Mouse (Mus musculus) forebrain, embryonic 15.5 days (tissue): ENCODE results near the gene Donson. TPM values are rescaled to one million over a fixed set of nuclear protein-coding genes. Genes with fewer than 3 reads are reported as not detected.
A peak's percentile ranks its signal among the peaks of the same experiment; 100 is the strongest.

Experiments used
- ATAC-seq: fragments of 200-750 bp; cut with Nextera tagmentation; replicated peaks from 2 replicates; pipeline ENCODE4 v1.8.0; 2017; ENCODE audit warnings: mild to moderate bottlenecking, moderate TSS enrichment, moderate library complexity
- H3K27ac ChIP-seq: fragments of 300-500 bp; sonication (generic); replicated peaks from 2 replicates; pipeline ENCODE4 v1.5.1; 2015; ENCODE audit warnings: mild to moderate bottlenecking, inconsistent platforms
- H3K27me3 ChIP-seq: fragments of 300-500 bp; sonication (generic); 2 replicates; pipeline ENCODE4 v1.6.1; 2015; ENCODE audit warnings: inconsistent platforms
- H3K36me3 ChIP-seq: fragments of 300-500 bp; sonication (generic); 2 replicates; pipeline ENCODE4 v1.6.1; 2015; ENCODE audit warnings: mild to moderate bottlenecking, inconsistent platforms
- H3K4me1 ChIP-seq: fragments of 300-500 bp; sonication (generic); 2 replicates; pipeline ENCODE4 v1.6.1; 2015; ENCODE audit warnings: inconsistent platforms
- H3K4me2 ChIP-seq: fragments of 300-500 bp; sonication (generic); replicated peaks from 2 replicates; pipeline ENCODE4 v1.6.1; 2015; ENCODE audit warnings: mild to moderate bottlenecking, inconsistent platforms
- H3K4me3 ChIP-seq: fragments of 300-500 bp; sonication (generic); 2 replicates; pipeline ENCODE4 v1.5.1; 2015; ENCODE audit warnings: mild to moderate bottlenecking, inconsistent platforms
- H3K9ac ChIP-seq: fragments of 300-500 bp; sonication (generic); replicated peaks from 2 replicates; pipeline ENCODE4 v1.6.1; 2015; ENCODE audit warnings: mild to moderate bottlenecking, inconsistent platforms
- H3K9me3 ChIP-seq: fragments of 300-500 bp; sonication (generic); 2 replicates; pipeline ENCODE4 v1.6.1; 2016; ENCODE audit warnings: inconsistent platforms
- WGBS: fragments of 180-500 bp; shearing (Covaris S2); methylation state at CpG from one replicate; pipeline ENCODE4 v1.1.7; 2015; ENCODE audit warnings: mixed read lengths; 5-methylcytosine and 5-hydroxymethylcytosine counted together
- polyA plus RNA-seq: library from polyadenylated mRNA; unstranded; fragments of >200 nt; fragmentation: Nextera tagmentation; extraction: Ambion mirVana; gene quantifications from 2 replicates; pipeline ENCODE4 v1.2.1, GENCODE M21; 2015

Gene Donson
- polyA plus RNA-seq, 1 experiment from 2014 or later = 20.0 TPM

GRCm38 (mm10) chr16:91716927-91717349 lies 28.4 kb upstream of the Donson start:
- Histone ChIP-seq H3K27me3 (no peaks in the 10 kb centered on the region), H3K4me3 (no peak overlapping the region), H3K9me3 (no peaks in the 10 kb centered on the region), H3K36me3 (peaks cover 37% of the 10 kb centered on the region), H3K27ac (no peak overlapping the region), H3K4me2 (no peak overlapping the region), H3K9ac (no peak overlapping the region), H3K4me1 (no peaks in the 10 kb centered on the region)
- ATAC-seq = no peak; the same call in 1 of the 2 replicates
- 84% methylated on average over 11 of the region's 11 CpGs for WGBS

GRCm38 (mm10) chr16:91710241-91710640 lies 21.7 kb upstream of the Donson start:
- Histone ChIP-seq H3K27me3 (no peaks in the 10 kb centered on the region), H3K9ac (no peak overlapping the region), H3K4me3 (no peak overlapping the region), H3K36me3 (peaks cover 56% of the 10 kb centered on the region), H3K4me1 (no peaks in the 10 kb centered on the region), H3K4me2 (no peak overlapping the region), H3K27ac (no peak overlapping the region), H3K9me3 (no peaks in the 10 kb centered on the region)
- no peak for ATAC-seq
- 93% methylated on average over 7 of the region's 7 CpGs for WGBS

GRCm38 (mm10) chr16:91704603-91705340 lies 16.2 kb upstream of the Donson start:
- Histone ChIP-seq H3K27me3 (no peaks in the 10 kb centered on the region), H3K9ac (no peak overlapping the region), H3K4me2 (no peak overlapping the region), H3K36me3 (peaks cover 72% of the 10 kb centered on the region), H3K9me3 (no peaks in the 10 kb centered on the region), H3K4me1 (no peaks in the 10 kb centered on the region), H3K27ac (no peak overlapping the region), H3K4me3 (no peak overlapping the region)
- ATAC-seq = no peak
- WGBS = 85% methylated on average over 14 of the region's 14 CpGs

- no peak overlapping the region for H3K27ac ChIP-seq
- 51% methylated on average over 3 of the region's 3 CpGs for WGBS
Observed at GRCm38 (mm10) chr16:91702771-91703188, 14.2 kb upstream of the Donson start.

GRCm38 (mm10) chr16:91701908-91702307 lies 13.3 kb upstream of the Donson start:
- H3K27me3 ChIP-seq = no peaks in the 10 kb centered on the region
- peaks cover 79% of the 10 kb centered on the region for H3K36me3 ChIP-seq
- WGBS = 88% methylated on average over 13 of the region's 13 CpGs
- no peak overlapping the region for H3K9ac ChIP-seq
- no peaks in the 10 kb centered on the region for H3K9me3 ChIP-seq
- no peak overlapping the region for H3K4me3 ChIP-seq
- no peaks in the 10 kb centered on the region for H3K4me1 ChIP-seq
- H3K27ac ChIP-seq = no peak overlapping the region
- no peak for ATAC-seq
- H3K4me2 ChIP-seq = no peak overlapping the region

More at GRCm38 (mm10) chr16:91702771-91703188, 14.2 kb upstream of the Donson start:
- no peak for ATAC-seq
- H3K36me3 ChIP-seq = peaks cover 79% of the 10 kb centered on the region
- no peak overlapping the region for H3K9ac ChIP-seq
- H3K4me2 ChIP-seq = no peak overlapping the region
- no peaks in the 10 kb centered on the region for H3K4me1 ChIP-seq
- no peaks in the 10 kb centered on the region for H3K27me3 ChIP-seq
- H3K4me3 ChIP-seq = no peak overlapping the region
- no peaks in the 10 kb centered on the region for H3K9me3 ChIP-seq

- 93% methylated on average over 1 of the region's 1 CpGs for WGBS
- peaks cover 65% of the 10 kb centered on the region for H3K36me3 ChIP-seq
- no peak overlapping the region for H3K27ac ChIP-seq
- H3K4me1 ChIP-seq = no peaks in the 10 kb centered on the region
- no peaks in the 10 kb centered on the region for H3K27me3 ChIP-seq
- H3K9ac ChIP-seq = no peak overlapping the region
- no peak for ATAC-seq
- H3K9me3 ChIP-seq = no peaks in the 10 kb centered on the region
- H3K4me3 ChIP-seq = no peak overlapping the region
- no peak overlapping the region for H3K4me2 ChIP-seq
Observed at GRCm38 (mm10) chr16:91698995-91699394, 10.4 kb upstream of the Donson start.

GRCm38 (mm10) chr16:91695108-91695755 lies 6.7 kb upstream of the Donson start:
- no peak for ATAC-seq
- Histone ChIP-seq H3K27ac (no peak overlapping the region), H3K4me2 (no peak overlapping the region), H3K36me3 (peaks cover 43% of the 10 kb centered on the region), H3K9ac (no peak overlapping the region), H3K27me3 (no peaks in the 10 kb centered on the region), H3K4me3 (no peak overlapping the region), H3K9me3 (no peaks in the 10 kb centered on the region), H3K4me1 (no peaks in the 10 kb centered on the region)
- WGBS = 79% methylated on average over 8 of the region's 8 CpGs

- H3K27ac ChIP-seq = no peak overlapping the region
- 32% methylated on average over 14 of the region's 14 CpGs for WGBS
Observed at GRCm38 (mm10) chr16:91694455-91695084, 6.0 kb upstream of the Donson start.

GRCm38 (mm10) chr16:91689791-91690190 lies 1.2 kb upstream of the Donson start:
- no peak for ATAC-seq
- H3K27ac ChIP-seq = no peak overlapping the region
- no peaks in the 10 kb centered on the region for H3K9me3 ChIP-seq
- H3K9ac ChIP-seq = no peak overlapping the region
- H3K36me3 ChIP-seq = peaks cover 20% of the 10 kb centered on the region
- H3K4me2 ChIP-seq = no peak overlapping the region
- H3K4me3 ChIP-seq = no peak overlapping the region
- 44% methylated on average over 7 of the region's 7 CpGs for WGBS
- H3K27me3 ChIP-seq = no peaks in the 10 kb centered on the region
- peaks cover 15% of the 10 kb centered on the region for H3K4me1 ChIP-seq

More at GRCm38 (mm10) chr16:91694455-91695084, 6.0 kb upstream of the Donson start:
- H3K4me1 ChIP-seq = no peaks in the 10 kb centered on the region
- no peaks in the 10 kb centered on the region for H3K27me3 ChIP-seq
- H3K36me3 ChIP-seq = peaks cover 40% of the 10 kb centered on the region
- H3K9ac ChIP-seq = no peak overlapping the region
- no peak overlapping the region for H3K4me3 ChIP-seq
- no peak overlapping the region for H3K4me2 ChIP-seq
- H3K9me3 ChIP-seq = no peaks in the 10 kb centered on the region
- peak; percentile 92 for ATAC-seq

- peak overlapping the region; percentile 91 for H3K27ac ChIP-seq
- H3K4me1 ChIP-seq = peaks cover 15% of the 10 kb centered on the region
- H3K4me3 ChIP-seq = peak overlapping the region; percentile 91
- peak; percentile 73 for ATAC-seq
- H3K36me3 ChIP-seq = peaks cover 28% of the 10 kb centered on the region
- peak overlapping the region; percentile 89 for H3K9ac ChIP-seq
- no peaks in the 10 kb centered on the region for H3K27me3 ChIP-seq
- peak overlapping the region; percentile 57 for H3K4me2 ChIP-seq
- WGBS = under 1% methylated on average over 51 of the region's 51 CpGs
- no peaks in the 10 kb centered on the region for H3K9me3 ChIP-seq
Observed at GRCm38 (mm10) chr16:91688023-91688618, 449 bp downstream of the Donson start.

GRCm38 (mm10) chr16:91686369-91686768 lies 2.2 kb downstream of the Donson start:
- peaks cover 40% of the 10 kb centered on the region for H3K36me3 ChIP-seq
- WGBS = 86% methylated on average over 5 of the region's 5 CpGs
- no peak overlapping the region for H3K27ac ChIP-seq
- no peak for ATAC-seq
- H3K9ac ChIP-seq = no peak overlapping the region
- H3K4me1 ChIP-seq = peaks cover 15% of the 10 kb centered on the region
- no peaks in the 10 kb centered on the region for H3K27me3 ChIP-seq
- no peak overlapping the region for H3K4me3 ChIP-seq
- H3K9me3 ChIP-seq = no peaks in the 10 kb centered on the region
- no peak overlapping the region for H3K4me2 ChIP-seq

- H3K36me3 ChIP-seq = peaks cover 48% of the 10 kb centered on the region
- H3K4me1 ChIP-seq = peaks cover 15% of the 10 kb centered on the region
- no peak overlapping the region for H3K4me3 ChIP-seq
- no peak for ATAC-seq
- no peak overlapping the region for H3K9ac ChIP-seq
- 94% methylated on average over 5 of the region's 5 CpGs for WGBS
- H3K4me2 ChIP-seq = no peak overlapping the region
- H3K9me3 ChIP-seq = no peaks in the 10 kb centered on the region
- no peak overlapping the region for H3K27ac ChIP-seq
- no peaks in the 10 kb centered on the region for H3K27me3 ChIP-seq
Observed at GRCm38 (mm10) chr16:91685526-91685925, 3.0 kb downstream of the Donson start.
